Mouse (Mus musculus) gastrocnemius, adult 2 months (tissue): ENCODE measurements around the gene Pxylp1. TPM values are rescaled to one million over a fixed set of nuclear protein-coding genes. Genes with fewer than 3 reads are reported as not detected.

Experiments
- DNase-seq: peaks from one replicate; pipeline ENCODE4 v3.0.0; 2022
- H3K27ac ChIP-seq: fragments of 200-600 bp; 2 replicates; pipeline ENCODE4 v1.8.1; 2022; ENCODE audit warnings: mild to moderate bottlenecking
- H3K4me3 ChIP-seq: fragments of 200-600 bp; 2 replicates; pipeline ENCODE4 v1.8.1; 2022; ENCODE audit warnings: mild to moderate bottlenecking, moderate library complexity
- CTCF ChIP-seq: fragments of 200-600 bp; IDR thresholded peaks from 2 replicates; pipeline ENCODE4 v1.8.1; 2022; ENCODE audit warnings: antibody characterized with exemption, mild to moderate bottlenecking, moderate library complexity
- intact Hi-C: fragments of 180-260 bp; cut with DNase I; formaldehyde crosslinking; loops from one replicate; pipeline ENCODE4 v1.15.1; 2025
- total RNA-seq, 2 experiments: library from RNA; stranded (reverse); gene quantifications; 2 replicates each; pipeline ENCODE4 v1.2.3; 2021

Pxylp1 gene
- total RNA-seq, 2 experiments from 2014 or later, result 0.36 to 2.7 TPM

- Histone ChIP-seq H3K4me3 (peak overlapping the region; percentile 79), H3K27ac (peak overlapping the region; percentile 86)
- no peak for TF ChIP-seq CTCF
- peak; percentile 42 for DNase-seq
- intact Hi-C loops, result loop anchor here (2.0 kb wide), 1 partner anchor 50 kb away; no protein-coding TSS in a partner anchor
These were observed 3.6 kb downstream of the Pxylp1 start for GRCm38 (mm10) chr9:96888742-96889344.

- intact Hi-C loops, result loop anchor here (2.0 kb wide), 1 partner anchor 49 kb away; no protein-coding TSS in a partner anchor
- DNase-seq, result no peak
- TF ChIP-seq CTCF, result no peak
- H3K27ac ChIP-seq, result no peak overlapping the region
- H3K4me3 ChIP-seq, result no peak overlapping the region
These were observed 4.5 kb downstream of the Pxylp1 start for GRCm38 (mm10) chr9:96887954-96888353.

DNA sequence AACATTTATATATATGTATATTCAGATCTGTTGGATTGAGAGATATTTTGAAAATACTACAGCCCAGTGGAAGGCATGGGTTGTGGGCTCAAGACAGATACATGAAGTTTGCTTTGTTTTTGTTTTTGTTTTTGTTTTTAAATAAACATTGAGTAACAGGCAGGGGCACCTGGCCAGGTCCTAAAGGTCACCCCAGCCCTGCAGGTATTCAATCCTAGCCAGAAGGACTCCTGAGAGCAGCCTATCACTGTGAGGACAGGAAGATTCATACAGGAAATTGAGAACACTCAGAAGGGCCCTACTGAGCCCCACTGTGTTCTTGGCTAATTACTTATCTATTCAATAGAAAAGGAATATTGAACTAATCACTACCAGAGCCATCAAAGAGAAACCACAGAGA lies 5.0 kb downstream of the Pxylp1 start:
- no peak overlapping the region for H3K4me3 ChIP-seq
- intact Hi-C loops, result no loop called here

GRCm38 (mm10) chr9:96885781-96886180 lies 6.7 kb downstream of the Pxylp1 start:
- Histone ChIP-seq H3K27ac (no peak overlapping the region), H3K4me3 (no peak overlapping the region)
- no peak for DNase-seq
- TF ChIP-seq CTCF, result peak; percentile 61
- intact Hi-C loops, result no loop called here

More for the DNA sequence above, 5.0 kb downstream of the Pxylp1 start:
- H3K27ac ChIP-seq, result no peak overlapping the region
- DNase-seq, result no peak
- TF ChIP-seq CTCF, result no peak

GRCm38 (mm10) chr9:96882496-96883265 lies 9.8 kb downstream of the Pxylp1 start:
- Histone ChIP-seq H3K4me3 (0 out of 2 replicates have a peak overlapping the region, but pooled peaks have one; percentile 1), H3K27ac (peak overlapping the region; percentile 43; the same call in 1 of the 2 replicates)
- TF ChIP-seq CTCF, result no peak
- peak; percentile 82 for DNase-seq
- intact Hi-C loops, result no loop called here

DNA sequence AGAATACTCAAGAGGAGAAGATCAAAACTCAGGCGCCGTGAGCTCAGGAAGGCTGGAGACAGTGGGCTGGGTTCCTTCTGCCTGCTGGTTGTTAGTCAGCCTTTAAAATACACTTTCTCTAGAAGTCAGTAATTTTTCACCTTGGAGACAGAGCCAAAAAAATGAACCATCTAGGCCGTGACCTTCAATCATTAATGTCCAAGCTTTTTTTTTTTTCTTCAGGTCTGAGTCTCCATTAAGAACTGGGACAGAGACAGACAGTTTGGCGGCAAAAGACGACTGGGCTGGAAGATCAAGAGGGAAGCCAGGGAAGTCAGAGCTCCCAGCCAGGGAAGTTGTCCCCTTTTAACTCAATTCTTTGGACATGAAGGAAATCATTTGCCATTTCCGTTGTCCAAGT lies 10.6 kb downstream of the Pxylp1 start:
- DNase-seq, result no peak
- H3K27ac ChIP-seq, result peak overlapping the region; percentile 43; the same call in 1 of the 2 replicates
- intact Hi-C loops, result no loop called here
- TF ChIP-seq CTCF, result no peak
- no peak overlapping the region for H3K4me3 ChIP-seq

- Histone ChIP-seq H3K4me3 (peak overlapping the region; percentile 34; the same call in 1 of the 2 replicates), H3K27ac (peak overlapping the region; percentile 86)
- peak; percentile 86 for DNase-seq
- TF ChIP-seq CTCF, result no peak
- intact Hi-C loops, result no loop called here
These were observed 13.4 kb downstream of the Pxylp1 start for GRCm38 (mm10) chr9:96879024-96879423.

GRCm38 (mm10) chr9:96878464-96878863 lies 14.0 kb downstream of the Pxylp1 start:
- TF ChIP-seq CTCF, result no peak
- peak overlapping the region; percentile 86 for H3K27ac ChIP-seq
- DNase-seq, result no peak
- intact Hi-C loops, result no loop called here
- peak overlapping the region; percentile 34; the same call in 1 of the 2 replicates for H3K4me3 ChIP-seq

DNA sequence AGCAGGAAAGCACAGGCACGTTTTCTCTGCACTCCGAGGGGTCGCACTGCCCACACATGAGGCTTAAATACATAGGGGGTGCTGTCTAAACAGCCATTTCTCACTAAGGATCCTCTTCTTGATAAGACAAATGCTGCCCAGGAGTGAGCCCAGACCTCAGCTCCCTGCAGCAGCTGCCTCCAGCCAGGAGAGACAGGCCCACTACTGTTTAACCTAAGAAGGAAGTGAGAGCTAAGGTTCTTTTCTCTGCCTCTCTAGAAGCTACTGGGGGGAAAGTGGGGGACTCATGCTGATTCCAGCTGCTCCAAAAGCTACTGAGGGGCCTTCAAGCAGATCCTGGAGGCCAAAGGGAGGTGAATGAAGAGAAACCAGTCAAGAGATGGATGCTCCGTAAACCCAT lies 16.8 kb downstream of the Pxylp1 start:
- intact Hi-C loops, result no loop called here
- DNase-seq, result no peak
- Histone ChIP-seq H3K4me3 (no peak overlapping the region), H3K27ac (no peak overlapping the region)
- TF ChIP-seq CTCF, result no peak

- no peak overlapping the region for H3K27ac ChIP-seq
- DNase-seq, result peak; percentile 71
- no peak overlapping the region for H3K4me3 ChIP-seq
- TF ChIP-seq CTCF, result peak; percentile 69
- intact Hi-C loops, result no loop called here
These were observed 19.4 kb downstream of the Pxylp1 start for GRCm38 (mm10) chr9:96873082-96873481.

- intact Hi-C loops, result no loop called here
- DNase-seq, result no peak
- no peak overlapping the region for H3K4me3 ChIP-seq
- no peak for TF ChIP-seq CTCF
- no peak overlapping the region for H3K27ac ChIP-seq
These were observed 22.4 kb downstream of the Pxylp1 start for GRCm38 (mm10) chr9:96870104-96870503.

- Histone ChIP-seq H3K4me3 (no peak overlapping the region), H3K27ac (no peak overlapping the region)
- no peak for DNase-seq
- TF ChIP-seq CTCF, result no peak
- intact Hi-C loops, result no loop called here
These were observed 22.9 kb downstream of the Pxylp1 start for GRCm38 (mm10) chr9:96869542-96869941.

DNA sequence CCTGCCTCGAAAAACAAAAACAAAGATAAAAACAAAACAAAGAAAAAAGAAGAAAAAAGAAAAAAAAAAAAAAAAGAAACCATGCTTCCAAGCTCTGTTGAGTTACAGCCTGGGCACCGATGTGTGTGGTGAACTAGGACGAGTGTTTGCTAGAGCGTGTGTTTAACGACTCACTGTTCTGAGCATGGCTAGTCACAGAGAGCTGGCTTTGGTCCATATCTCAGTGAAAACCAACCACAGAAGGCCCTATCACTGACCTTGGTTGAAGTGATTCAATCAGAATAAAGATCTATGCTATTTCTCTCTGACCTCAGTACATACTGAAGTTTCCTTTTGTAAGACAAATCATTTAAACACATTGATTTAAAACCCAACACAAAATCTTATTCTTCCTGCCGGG lies 23.9 kb downstream of the Pxylp1 start:
- DNase-seq, result no peak
- H3K4me3 ChIP-seq, result no peak overlapping the region
- no peak overlapping the region for H3K27ac ChIP-seq
- TF ChIP-seq CTCF, result no peak
- intact Hi-C loops, result no loop called here
